Mouse (Mus musculus) thymus, adult 2 months (tissue): Measurements from ENCODE around the gene Car11. TPM values are rescaled to one million over a fixed set of nuclear protein-coding genes. Genes with fewer than 3 reads are reported as not detected.
"Not testable (repeated sequence)": the region's sequence is repeated elsewhere in the genome, so short reads cannot be mapped to it uniquely, and the experiment has no call there.

Source experiments
- DNase-seq: peaks from one replicate; pipeline ENCODE4 v3.0.0; 2021
- H3K27ac ChIP-seq: fragments of 200-500 bp; 2 replicates; pipeline ENCODE4 v1.5.1; 2012; ENCODE audit warnings: low read length, control low read depth; ENCODE audit not compliant: control insufficient read depth, insufficient read depth
- H3K27me3 ChIP-seq: fragments of 200-500 bp; 2 replicates; pipeline ENCODE4 v1.6.1; 2012; ENCODE audit warnings: mild to moderate bottlenecking, low read length, moderate library complexity, mixed read lengths; ENCODE audit not compliant: control insufficient read depth, insufficient read depth
- H3K36me3 ChIP-seq: fragments of 200-500 bp; 2 replicates; pipeline ENCODE4 v1.6.1; 2012; ENCODE audit warnings: mild to moderate bottlenecking, low read length, moderate library complexity; ENCODE audit not compliant: control insufficient read depth, insufficient read depth
- H3K4me1 ChIP-seq: fragments of 200-500 bp; replicated peaks from 2 replicates; pipeline ENCODE4 v1.6.1; 2012; ENCODE audit warnings: low read length; ENCODE audit not compliant: control insufficient read depth, insufficient read depth
- H3K4me3 ChIP-seq: fragments of 200-500 bp; 2 replicates; pipeline ENCODE4 v1.5.1; 2012; ENCODE audit warnings: mild to moderate bottlenecking, low read length, control low read depth, moderate library complexity; ENCODE audit not compliant: control insufficient read depth, insufficient read depth
- CTCF ChIP-seq: fragments of 200-500 bp; IDR thresholded peaks from 2 replicates; pipeline ENCODE4 v1.5.1; 2012; ENCODE audit warnings: mild to moderate bottlenecking, control low read depth, low read length, moderate library complexity, borderline replicate concordance; ENCODE audit not compliant: control insufficient read depth, poor library complexity, insufficient read depth; ENCODE audit errors: extremely low read depth
- POLR2A ChIP-seq: fragments of 200-500 bp; IDR thresholded peaks from 2 replicates; pipeline ENCODE4 v1.6.1; 2012; ENCODE audit warnings: mild to moderate bottlenecking, low read length, control low read depth, moderate library complexity; ENCODE audit not compliant: control insufficient read depth, poor library complexity, insufficient read depth; ENCODE audit errors: extremely low read depth
- WGBS: fragments of 180-500 bp; shearing (Covaris S2); methylation state at CpG from one replicate; pipeline ENCODE4 v1.1.7; 2018; 5-methylcytosine and 5-hydroxymethylcytosine counted together
- polyA plus RNA-seq: library from polyadenylated mRNA; depleted of rRNA; stranded (reverse); fragments of >200 nt; gene quantifications from 2 replicates; pipeline ENCODE4 v1.2.3, GENCODE M21; 2012; rRNA removed

Car11 gene
- polyA plus RNA-seq = 2.2 and 2.7 TPM in 2 replicates

DNA sequence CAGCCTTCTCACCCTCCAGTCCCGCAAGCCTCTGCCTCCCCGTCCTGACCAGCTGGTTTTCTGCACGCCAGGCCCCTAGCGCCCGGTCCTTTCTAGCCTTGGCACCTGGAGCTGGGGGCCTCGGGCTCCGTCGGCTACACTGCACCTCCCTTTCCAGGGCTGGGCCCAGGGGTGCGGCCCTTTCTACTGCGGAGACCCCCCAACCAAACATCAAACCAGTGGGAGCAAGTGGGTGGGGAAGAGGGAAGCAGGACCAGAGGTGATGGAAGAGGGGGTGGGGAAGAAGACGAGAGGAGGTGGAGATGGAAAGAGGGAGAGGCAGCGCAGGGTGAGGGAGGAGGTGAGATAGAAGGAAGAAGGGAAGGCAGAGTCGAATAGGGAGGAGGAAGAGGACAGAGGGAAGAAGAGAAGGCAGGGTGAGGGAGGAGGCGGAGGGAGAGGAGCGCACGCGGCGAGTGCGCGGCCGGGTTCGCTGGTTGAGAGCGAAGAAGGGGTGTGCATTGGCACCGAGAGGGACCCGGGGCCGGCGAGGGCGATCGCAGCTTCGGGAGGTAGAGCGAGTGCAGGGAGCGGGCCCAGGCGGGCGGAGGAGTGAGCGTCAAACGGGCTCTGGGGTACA, at the start of gene Car11:
Car11 (plus strand) TSS at position 321 of the 619 bp plus-strand sequence.
- 18% methylated on average over 36 of the region's 36 CpGs for WGBS
- H3K4me3 ChIP-seq = no peak within 1 kb of the TSS
- no peaks in the 10 kb centered on the region for H3K36me3 ChIP-seq
- no peak for DNase-seq
- no peak within 1 kb of the TSS for H3K27ac ChIP-seq
- H3K4me1 ChIP-seq = peaks cover 27% of the 10 kb centered on the region
- no peak for TF ChIP-seq POLR2A
- no peak for TF ChIP-seq CTCF
- H3K27me3 ChIP-seq = peaks cover 16% of the 10 kb centered on the region; the same call in 1 of the 2 replicates

DNA sequence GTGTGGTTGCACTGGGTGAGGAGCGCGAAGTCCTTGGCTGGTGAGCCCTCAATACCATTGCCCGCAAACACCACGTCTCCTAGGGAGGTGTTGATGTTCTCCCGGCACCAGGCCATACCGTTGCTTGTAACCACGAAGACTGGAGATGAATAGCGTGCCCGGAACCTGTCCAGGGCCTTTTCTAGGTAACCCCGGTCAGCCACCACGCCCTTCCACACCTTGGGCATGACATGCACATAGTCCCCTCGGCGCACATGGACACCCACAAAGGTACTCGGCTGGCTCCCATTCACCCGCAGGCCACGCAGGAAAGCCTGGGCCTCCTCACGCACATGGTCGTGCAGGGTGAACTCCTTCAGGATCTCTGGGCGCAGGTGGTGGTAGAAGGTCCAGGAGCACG, 49.2 kb upstream of the Car11 start:
- WGBS = 95% methylated on average over 20 of the region's 20 CpGs
- not testable (repeated sequence) for H3K36me3 ChIP-seq, H3K27ac ChIP-seq, H3K27me3 ChIP-seq, H3K4me1 ChIP-seq, DNase-seq, H3K4me3 ChIP-seq

DNA sequence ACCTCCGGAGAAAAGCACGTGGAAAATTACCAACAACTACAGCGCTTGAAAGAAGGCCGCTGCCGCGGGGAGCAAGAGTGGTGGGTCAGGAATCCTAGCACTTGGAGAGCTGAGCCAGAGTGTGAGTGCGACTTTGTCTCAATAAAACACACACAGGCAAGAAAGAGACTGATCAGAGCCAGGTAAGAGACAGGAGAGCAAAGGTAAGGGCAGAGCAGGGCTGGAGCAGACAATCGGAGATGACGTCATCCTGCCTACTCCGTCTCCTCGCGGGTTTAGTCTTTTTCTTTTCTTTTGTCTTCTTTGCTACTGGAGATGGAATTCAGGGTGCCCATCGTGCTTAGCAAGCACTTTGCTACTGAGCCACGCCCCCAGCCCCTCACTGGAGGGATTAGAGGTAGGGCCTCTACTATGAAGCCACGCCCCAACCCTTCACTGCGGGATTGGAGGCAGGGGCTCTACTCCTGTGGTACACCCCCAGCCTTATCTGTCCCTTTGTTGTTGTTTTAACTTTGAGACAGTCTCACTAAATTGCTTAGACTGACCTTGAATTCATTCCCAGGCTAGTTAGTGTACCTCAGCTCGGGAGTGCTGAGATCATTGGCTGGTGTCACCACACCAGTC, 45.1 kb upstream of the Car11 start:
- DNase-seq = no peak
- Histone ChIP-seq H3K27ac (no peak overlapping the region), H3K4me3 (no peak overlapping the region), H3K4me1 (no peaks in the 10 kb centered on the region), H3K36me3 (no peaks in the 10 kb centered on the region), H3K27me3 (no peaks in the 10 kb centered on the region)
- no peak for TF ChIP-seq CTCF
- TF ChIP-seq POLR2A = no peak
- 75% methylated on average over 17 of the region's 17 CpGs for WGBS

DNA sequence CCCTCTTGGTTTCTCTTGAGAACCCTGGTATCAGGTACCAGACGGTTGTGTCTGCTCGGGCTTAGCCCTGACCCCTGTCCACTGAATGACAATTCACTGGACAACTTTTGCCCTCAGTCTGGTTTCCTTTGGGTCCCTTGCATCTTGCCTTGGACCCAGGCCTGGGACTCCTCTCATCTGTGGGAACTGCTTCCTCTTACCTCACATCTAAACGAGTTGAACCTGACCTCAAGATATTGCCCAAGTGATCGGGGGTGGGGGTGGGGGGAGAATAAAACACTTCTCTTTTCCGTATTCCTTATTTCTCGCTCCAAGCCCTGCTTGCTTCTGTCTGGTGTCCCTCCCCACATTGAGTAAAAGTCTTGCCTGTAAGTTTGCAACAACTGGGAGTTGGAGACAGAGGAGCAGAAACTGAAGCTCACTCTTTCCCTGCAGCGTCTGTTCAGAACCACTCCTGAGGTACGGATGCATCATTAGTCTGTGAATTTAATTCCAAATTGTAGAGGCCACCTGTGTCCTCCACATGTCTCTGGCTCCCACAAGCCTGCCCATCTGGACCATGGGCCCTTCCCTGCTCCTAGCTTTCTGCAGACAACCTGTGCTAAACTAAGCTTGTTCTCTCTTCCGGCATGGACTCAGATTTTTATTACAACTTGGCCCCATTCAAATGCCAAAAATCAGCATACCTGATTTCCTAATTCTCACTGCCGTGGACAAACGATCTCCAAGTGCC, 38.7 kb upstream of the Car11 start:
- TF ChIP-seq CTCF (no peak), POLR2A (no peak)
- no peak for DNase-seq
- 65% methylated on average over 11 of the region's 11 CpGs for WGBS
- no peaks in the 10 kb centered on the region for H3K27me3 ChIP-seq
- no peak overlapping the region for H3K27ac ChIP-seq
- H3K4me3 ChIP-seq = no peak overlapping the region
- no peaks in the 10 kb centered on the region for H3K4me1 ChIP-seq
- H3K36me3 ChIP-seq = no peaks in the 10 kb centered on the region

DNA sequence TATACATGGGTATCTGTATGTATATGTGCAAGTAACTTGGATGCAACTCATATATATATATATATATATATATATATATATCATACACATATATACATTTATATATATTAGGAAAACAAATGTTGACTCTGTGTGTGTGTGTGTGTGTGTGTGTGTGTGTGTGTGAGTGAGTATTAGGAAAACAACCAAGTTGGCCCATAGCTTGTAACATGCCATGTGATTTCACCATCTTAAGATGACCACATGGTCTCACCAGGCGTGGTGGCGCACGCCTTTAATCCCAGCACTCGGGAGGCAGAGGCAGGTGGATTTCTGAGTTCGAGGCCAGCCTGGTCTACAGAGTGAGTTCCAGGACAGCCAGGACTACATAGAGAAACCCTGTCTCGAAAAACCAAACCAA, 37.9 kb upstream of the Car11 start:
- not testable (repeated sequence) for H3K27me3 ChIP-seq
- WGBS = 94% methylated on average over 6 of the region's 6 CpGs

DNA sequence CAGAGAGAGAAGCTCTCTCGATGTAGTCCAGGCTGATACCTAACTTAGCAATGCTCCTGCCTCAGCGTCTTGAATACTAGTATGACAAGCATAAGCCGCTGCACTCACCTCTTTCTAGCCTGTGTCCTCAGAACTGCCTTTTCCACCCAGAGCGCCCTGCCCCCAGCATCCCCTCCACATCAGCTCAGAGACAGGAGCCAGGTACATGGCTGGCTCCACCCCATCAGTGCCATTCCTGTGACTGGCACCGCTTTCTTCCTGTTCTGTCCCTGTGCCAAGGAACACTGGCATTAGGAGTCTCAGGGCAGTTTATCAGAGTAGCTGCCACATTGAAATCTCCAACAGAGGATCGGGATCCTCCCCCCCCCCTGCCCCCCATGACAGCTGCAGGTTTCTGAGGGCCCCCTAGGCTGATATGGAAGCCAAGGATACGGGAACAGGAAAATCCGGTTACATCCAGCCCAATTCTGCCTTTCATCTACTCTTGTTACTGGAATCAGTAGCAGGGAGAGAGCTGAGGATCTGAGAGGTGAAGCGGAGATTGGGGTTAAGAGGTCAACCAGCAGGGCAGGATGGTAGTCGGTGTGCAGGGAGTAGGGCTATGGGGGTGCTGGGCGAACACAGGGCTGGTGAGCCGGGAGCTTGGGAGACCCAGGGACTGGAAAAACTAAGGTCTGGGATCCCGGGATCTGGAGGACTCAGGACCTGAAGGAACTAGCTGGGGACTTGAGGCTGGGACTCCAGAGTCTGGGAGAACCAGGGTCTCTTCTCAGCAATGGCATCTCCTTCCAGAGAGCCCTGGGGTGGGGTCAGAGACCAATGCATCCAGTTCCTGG, 34.1 kb upstream of the Car11 start:
- no peak overlapping the region for H3K4me3 ChIP-seq

More for the DNA sequence above, 37.9 kb upstream of the Car11 start:
- H3K4me3 ChIP-seq, H3K4me1 ChIP-seq, H3K27ac ChIP-seq, DNase-seq, H3K36me3 ChIP-seq: not testable (repeated sequence)

More for the DNA sequence above, 34.1 kb upstream of the Car11 start:
- Histone ChIP-seq H3K27ac (no peak overlapping the region), H3K36me3 (no peaks in the 10 kb centered on the region), H3K27me3 (no peaks in the 10 kb centered on the region), H3K4me1 (no peaks in the 10 kb centered on the region)
- DNase-seq = no peak
- TF ChIP-seq POLR2A (no peak), CTCF (no peak)
- WGBS = 78% methylated on average over 13 of the region's 13 CpGs
